Mouse (Mus musculus) urinary bladder, adult 18-20 months (tissue): ENCODE measurements around the gene Slc25a19.

Experiments
- DNase-seq, 2 experiments: peaks; one replicate each; pipeline ENCODE4 v3.0.0; 2022; ENCODE audit warnings: low spot score in 2 of 2, mixed read lengths in 2 of 2

Gene Slc25a19

GRCm38 (mm10) chr11:115599722-115600121 lies 28.4 kb downstream of the Slc25a19 start:
- no peak for DNase-seq

DNA sequence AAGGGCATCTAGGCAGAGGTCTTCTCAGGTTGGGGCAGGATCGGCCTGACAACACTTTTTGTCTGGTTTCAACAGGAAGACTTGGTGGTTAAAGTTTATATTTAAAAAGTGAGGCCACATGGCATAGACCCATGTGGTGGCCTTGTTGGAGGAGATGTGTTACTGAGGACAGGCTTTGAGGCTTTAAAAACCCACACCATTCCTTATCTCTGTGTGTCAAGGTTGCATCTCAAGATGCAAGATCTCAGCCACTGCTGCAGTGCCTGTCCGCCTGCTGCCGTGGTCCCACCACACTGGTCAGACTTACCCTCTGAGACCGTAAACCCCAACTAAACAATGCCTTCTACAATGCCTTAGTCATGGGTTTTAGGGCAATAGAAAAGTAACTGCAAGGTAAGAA lies 29.8 kb downstream of the Slc25a19 start:
- DNase-seq = no peak

- DNase-seq = no peak
Observed at GRCm38 (mm10) chr11:115595209-115595608, 32.9 kb downstream of the Slc25a19 start.

GRCm38 (mm10) chr11:115590526-115591075 lies 37.5 kb downstream of the Slc25a19 start:
- no peak for DNase-seq

DNA sequence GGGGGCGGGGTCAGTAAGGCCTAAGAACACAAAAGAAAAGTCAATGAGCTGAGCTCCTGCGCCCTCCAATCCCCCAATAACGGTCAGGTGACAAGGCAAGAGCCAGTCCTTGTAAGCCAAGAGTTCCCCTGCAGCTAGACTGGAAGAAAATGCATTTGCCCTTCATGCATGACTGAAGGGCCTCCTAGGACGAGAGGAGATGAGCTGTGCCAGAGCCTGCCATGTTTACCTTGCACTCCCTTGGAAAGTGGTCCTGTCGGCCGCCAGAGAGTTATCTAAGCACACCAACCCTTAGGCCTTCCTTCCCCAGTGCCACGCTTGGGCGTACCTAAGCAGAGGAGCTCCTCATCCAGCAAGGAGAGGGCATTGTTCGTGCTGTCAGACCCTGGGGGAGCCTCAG lies 40.1 kb downstream of the Slc25a19 start:
- no peak for DNase-seq

GRCm38 (mm10) chr11:115586403-115586802 lies 41.7 kb downstream of the Slc25a19 start:
- DNase-seq = no peak

- no peak for DNase-seq
Observed at GRCm38 (mm10) chr11:115585573-115586100, 42.5 kb downstream of the Slc25a19 start.

GRCm38 (mm10) chr11:115584376-115585073 lies 43.6 kb downstream of the Slc25a19 start:
- no peak for DNase-seq

DNA sequence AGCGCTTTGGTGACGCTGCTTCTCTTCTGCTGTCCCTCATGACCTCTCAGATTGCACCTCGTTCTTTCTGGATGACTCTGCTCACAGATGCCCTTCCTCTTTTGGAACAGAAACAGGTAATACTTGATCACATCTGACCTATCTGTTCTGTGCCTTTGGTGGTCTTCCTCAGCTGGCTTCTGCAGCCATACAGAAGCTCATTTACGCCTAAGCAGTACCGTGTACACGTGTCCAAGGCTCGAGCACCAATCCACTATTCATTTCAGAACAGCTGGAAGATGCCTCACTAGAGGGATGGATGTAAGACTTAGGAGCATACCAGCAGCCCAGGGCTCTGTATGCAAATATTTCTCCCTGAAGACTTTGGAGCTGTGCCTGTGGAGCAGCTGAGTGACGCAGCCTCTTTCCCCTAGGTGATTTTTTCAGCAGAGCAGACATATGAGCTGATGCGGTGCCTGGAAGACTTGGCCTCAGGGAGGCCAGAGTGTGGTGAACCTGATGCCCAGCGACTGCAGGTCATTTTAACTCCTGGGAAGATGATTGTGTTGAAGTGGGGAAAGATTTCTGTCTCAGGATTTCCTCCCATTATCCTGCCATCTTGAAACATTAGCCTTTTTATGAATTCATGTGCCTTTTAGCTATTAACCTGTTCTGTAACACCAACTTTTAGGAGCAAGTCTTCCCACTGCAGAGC lies 45.0 kb downstream of the Slc25a19 start:
- no peak for DNase-seq

GRCm38 (mm10) chr11:115579080-115579479 lies 49.0 kb downstream of the Slc25a19 start:
- DNase-seq = no peak

DNA sequence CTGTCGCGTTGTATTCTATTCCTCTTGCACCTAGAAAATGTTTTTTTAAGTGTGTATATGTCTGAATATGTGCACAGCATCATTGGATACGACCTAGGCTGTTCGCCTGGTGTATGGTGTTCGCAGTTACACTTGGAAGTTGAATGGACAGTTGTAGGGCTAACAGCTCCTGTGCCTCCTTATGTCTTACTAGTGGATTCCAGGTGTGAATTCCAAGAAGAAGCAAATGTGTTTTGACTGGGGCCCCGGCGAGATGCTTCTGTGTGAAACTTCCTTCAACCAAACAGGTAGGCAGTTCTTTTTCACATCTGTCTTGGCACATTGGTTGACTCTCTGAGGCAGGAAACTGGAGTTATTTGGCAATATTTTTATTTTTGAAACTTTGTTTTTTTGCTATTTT lies 63.1 kb downstream of the Slc25a19 start:
- no peak for DNase-seq
